Mouse (Mus musculus): ENCODE data around the gene Fam180a.
A peak's percentile ranks its signal among the peaks of the same experiment; 100 is the strongest.
"Not testable (repeated sequence)": the region's sequence is repeated elsewhere in the genome, so short reads cannot be mapped to it uniquely, and the experiment has no call there.

The Fam180a gene

DNA sequence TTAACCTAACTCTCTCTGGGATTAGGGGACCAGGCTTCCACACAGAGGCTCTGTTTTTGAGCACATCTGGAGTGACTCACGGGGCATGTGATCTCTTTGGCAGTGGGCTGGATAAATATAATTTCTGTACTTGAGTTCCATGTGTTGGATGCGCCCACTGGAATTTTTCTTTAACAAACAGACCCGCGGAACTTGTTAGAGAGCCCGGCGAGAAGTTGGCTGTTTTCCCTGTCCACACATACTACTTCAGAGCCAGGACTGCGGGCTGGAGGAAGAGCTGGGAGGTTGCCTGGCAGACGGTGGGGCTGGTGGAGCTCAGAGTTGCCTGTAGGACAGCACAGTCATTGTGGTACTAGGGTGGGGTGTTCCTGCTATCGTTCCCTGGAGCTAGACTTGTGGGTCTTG lies at the start of gene Fam180a:
Gene Fam180a (minus strand): TSS at position 31 of the 405 bp plus-strand sequence.
- no peak for DNase-seq (ENCODE audit: low read depth, low spot score)

DNA sequence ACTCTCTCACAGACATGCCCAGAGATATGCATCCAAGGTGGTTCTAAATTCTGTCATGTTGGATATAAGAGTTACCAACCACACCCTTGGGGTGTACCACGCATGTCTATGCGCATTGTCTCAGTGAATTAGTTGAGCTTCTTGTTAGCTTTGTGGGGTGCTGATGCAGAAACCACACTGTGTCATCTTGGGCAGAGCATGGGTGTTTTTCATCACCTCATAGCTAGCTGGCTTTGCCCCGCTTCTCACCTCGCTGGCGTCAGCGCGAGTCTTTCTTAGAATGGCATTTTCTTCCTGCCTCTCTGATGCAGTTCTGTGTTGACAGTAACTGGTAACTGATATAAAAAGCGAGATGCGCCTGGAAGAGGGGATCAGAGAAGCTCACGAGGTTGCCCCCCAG lies 48.1 kb upstream of the Fam180a start:
- no peak for DNase-seq (ENCODE audit: low read depth, low spot score)

DNA sequence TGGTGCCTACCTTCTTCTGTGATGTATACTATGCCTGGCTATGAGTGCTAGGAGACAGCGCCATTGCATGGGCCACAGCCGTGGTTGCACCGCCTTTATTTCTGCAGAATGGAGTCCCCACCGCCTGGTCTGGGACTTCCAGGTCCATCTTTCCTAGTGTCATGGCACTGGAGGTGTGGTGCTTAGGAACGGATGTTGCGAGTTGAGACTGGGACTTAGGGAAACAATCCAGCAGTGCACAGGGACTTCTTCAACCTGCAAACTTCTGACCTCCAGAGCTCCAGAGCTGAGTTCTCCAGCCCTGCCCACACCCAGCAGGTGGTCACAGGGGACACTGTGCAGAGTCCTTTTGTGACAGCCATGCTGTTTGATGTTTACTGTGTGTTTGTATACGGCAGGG lies 44.4 kb upstream of the Fam180a start:
- no peak for DNase-seq (ENCODE audit: low read depth, low spot score)

DNA sequence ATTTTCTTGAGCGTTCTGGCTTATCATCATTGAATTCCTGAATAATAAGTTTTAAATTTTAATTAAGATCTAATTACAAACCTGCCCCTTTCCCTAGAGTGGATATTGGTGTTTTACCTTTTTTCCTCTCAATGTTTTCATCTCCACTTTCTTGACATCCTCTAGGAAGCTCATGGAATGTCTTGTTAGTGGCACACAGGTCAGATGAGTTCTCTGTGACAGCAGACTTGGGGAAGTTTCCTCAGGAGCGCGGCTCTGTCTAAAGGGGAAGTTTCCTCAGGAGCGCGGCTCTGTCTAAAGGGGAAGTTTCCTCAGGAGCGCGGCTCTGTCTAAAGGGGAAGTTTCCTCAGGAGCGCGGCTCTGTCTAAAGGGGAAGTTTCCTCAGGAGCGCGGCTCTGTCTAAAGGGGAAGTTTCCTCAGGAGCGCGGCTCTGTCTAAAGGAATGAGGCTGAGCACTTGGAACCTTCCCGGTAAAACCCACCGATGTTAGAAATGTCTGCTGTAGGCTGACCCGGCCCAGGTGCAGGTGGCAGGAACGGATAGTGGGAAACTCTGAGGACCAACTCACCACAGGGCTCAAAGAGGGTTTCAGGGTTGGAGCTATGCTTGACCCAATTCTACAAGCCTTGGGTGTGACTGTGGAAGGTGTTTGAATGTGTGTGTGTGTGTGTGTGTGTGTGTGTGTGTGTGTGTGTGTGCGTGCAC lies 43.8 kb upstream of the Fam180a start:
- not testable (repeated sequence) for DNase-seq (ENCODE audit: low read depth, low spot score)

DNA sequence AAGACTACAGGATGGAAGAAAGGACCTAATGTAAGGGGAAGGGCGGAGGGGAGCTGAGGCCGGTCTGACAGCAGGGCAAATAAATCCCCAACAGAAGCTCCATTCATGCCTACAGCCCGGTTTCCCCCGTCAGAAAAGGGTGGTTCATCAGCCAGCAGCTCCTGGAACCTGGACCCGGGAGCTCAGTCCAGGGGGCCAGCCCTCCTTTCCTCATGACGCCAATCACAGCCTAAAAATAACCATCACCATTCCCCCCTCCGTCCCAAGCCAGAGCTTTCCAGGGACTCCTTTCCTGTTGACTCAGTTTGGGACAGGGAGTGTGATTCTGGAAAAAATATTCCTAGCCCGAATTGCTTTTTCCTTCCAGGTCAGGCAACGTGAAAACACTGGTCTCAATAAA lies 36.7 kb upstream of the Fam180a start:
- DNase-seq (ENCODE audit: low read depth, low spot score) = no peak

DNA sequence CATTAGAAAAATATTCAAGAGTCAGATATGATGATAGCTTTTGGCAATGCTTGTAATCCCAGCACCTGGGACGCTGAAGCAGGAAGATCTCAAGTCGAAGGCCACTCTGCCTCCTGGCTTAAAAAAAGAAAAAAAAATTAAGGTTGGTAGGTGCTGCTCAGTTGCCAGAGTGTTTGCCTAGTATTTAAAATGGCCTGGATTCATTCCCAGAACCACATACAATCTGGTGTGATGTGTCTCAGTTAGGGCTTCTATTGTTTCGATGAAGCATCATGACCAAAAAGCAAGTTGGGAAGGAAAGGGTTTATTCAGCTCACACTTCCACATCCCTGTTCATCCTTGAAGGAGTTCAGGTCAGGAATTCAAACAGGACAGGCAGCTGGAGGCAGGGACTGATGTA lies 29.4 kb upstream of the Fam180a start:
- DNase-seq (ENCODE audit: low read depth, low spot score) = no peak

DNA sequence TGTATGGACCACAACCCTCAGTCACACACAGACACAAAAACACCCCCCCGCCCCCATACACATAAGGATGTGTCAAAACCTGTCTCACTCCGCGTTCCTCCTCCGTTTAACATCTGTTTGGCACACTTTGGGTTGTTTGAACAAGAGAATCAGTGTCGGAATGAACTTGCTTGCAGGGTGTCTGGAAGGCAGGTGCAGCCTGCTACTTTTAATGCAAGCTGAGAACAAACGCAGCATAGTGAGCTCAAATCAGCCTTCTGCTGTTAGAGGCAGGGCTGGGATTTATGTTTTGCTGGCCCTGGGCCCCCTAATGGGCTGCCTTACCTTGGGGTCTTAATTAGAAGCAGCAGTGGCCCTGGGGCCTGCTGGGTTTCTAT lies 28.7 kb upstream of the Fam180a start:
- DNase-seq (ENCODE audit: low read depth, low spot score) = no peak

DNA sequence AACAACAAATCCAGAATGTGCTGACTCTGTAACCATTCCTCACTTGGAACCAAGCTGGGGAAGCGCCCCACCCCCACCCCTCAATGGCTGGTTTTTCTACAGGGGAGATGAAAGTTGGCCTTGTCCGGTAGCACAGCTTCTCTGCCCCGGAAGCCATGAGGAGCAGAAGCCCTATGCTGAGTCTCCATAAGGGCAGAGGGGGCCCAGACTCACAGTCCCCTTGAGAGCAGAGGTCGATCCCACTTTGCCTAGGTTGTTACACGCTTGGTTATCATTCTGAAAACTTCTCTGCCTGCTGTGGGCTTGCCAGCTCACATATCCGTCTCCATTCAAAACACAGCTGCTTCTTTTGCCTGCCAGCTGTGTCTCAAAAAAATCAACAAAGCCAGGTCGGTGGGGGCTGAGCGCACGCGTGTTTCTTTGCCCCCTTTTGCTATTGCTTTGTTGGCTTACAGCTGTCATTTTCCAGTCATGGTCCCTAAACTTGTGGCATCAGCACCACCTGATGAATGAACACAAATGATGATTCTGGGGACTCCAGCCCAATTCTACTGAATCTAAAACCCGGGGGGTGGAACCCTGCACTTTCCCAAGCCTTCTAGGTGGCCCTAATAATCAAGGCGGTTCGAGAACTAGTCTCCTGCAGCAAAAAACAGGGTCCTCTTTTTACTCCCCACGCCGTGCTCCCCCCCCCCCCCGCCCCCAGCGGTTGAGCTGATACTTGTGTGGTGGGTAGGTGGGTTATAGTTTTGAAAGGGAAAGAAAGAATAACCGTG lies 28.1 kb upstream of the Fam180a start:
- DNase-seq (ENCODE audit: low read depth, low spot score) = peak; percentile 54

DNA sequence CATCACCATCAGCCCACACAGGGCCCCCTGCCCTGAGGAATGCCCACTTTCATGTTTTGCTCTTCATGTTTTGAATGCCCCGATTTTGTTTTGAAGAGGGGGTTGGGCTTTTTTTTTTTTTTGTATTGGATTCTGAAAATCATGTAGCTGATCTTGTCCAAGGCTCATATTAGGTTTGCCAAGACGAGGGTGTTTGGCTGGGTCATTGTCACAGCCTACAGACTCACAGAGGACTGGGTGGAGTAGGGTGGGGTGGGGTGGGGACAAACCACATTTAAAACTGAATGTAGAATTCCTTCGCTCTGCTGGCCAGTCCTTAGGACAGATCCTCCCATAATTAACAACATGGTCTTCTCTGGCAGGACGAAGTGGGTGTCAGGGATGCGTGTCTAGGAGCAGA lies 27.5 kb upstream of the Fam180a start:
- no peak for DNase-seq (ENCODE audit: low read depth, low spot score)

DNA sequence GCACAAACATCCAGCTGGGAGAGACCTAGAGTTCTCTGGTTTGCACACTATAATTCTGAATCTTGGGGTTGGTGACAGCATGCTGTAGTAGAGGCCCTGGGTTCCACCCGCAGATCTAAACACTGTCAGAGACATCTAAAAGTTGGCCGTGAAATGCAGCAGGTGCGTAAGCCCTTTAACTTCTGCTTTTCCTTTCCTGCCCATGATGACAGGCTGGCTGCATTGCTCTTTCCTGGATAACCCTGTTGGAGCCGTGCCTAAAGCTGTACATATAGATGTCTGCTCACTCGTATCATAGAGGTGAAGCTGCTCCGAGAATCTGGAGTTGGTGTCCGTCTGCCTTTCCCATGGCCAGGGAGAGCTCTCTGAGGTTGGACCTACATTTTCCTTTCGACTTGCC lies 26.9 kb upstream of the Fam180a start:
- no peak for DNase-seq (ENCODE audit: low read depth, low spot score)

DNA sequence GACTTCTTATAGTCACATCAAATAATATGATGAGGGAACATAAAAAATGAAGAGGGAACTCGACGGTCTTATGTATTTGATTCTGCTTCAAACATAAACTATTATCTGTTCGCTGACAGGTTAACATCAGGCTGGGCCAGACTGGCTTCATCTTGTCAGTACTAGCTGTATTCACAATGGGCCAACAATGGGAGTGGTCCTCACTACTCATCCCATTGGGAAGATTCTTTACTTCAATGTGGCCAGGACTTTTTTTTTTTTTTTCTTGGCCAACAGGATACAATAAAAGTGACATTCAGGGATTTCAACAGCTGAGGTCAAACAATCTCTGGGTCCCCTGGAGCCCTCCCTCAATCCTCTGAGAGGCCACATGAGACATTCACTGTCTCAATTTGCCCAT lies 25.9 kb upstream of the Fam180a start:
- DNase-seq (ENCODE audit: low read depth, low spot score) = no peak

DNA sequence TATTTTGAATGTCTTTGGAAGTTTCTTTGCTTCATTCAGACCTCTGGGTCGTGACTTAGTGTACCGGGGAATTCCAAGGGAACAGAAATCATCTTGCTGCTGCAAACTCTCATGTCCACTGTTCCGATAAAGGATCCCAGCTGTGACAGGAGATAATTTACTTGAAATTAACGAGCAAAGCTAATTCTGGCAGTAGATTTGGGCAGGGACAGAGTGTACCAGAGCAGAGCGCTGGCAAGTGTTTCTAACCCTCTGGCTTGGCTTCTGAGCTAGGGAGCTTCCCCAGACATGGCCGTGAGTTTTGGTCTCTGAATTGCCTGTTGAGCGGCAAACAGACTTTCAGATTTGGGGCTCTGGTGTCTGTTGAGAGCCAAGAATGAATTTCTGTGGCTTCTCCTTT lies 23.8 kb upstream of the Fam180a start:
- no peak for DNase-seq (ENCODE audit: low read depth, low spot score)

DNA sequence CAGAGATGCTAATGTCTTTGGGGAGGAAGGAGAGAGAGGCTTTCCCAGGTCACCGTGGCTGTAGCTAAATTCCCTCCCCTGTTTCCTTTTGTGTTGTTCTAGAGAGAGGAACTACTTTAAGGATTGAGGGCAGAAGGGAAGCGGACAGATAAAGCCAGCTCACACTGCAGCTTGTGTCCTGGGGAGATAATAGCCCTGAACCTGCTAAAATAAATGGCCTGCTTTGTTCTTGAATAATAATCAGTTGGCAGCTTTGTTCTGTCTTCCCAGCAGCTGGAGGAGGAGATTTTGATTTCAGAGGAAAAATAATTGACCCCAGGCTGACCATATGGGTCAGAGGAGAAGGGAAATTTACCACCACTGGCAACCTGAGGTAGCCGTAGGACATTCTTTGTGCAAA lies 12.7 kb upstream of the Fam180a start:
- DNase-seq (ENCODE audit: low read depth, low spot score) = no peak

DNA sequence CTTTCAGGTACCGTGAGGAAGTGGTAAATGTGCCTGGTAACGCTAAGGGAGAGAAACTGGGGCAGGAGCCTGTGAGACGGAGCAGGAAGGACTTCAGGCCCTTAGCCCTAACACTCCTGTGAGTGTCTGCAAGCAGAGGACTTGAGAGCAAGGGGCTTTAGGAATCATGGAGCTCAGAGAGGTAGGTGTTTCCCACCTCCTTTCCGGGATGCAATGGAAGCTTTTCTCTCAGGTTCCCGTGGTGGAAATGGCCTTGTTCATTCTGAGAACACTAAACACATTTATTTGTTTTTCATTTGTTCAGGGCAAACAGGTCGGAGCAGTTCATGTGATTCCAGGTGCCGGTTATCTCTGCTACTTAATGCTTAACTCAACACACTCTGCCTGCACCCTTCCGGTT lies 11.9 kb upstream of the Fam180a start:
- no peak for DNase-seq (ENCODE audit: low read depth, low spot score)

DNA sequence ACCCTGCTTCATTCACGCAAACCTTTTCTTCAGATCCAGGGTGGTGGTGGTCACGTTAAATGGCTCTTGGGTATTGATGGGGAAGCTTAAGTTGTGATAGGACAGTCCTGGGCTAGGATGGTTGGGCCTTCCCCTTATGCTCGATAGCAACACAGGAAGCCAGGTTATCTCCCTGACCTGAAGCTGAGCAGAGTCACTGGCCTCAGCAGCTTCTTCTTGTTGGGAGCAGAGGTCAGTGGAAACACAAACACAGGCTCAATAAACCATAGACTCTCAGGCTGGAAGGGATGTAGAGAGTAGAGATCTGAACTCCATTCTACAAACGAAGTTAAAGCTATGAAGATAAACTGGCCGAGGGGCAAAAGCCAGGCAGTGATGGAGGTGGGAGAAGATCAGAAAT lies 9.5 kb upstream of the Fam180a start:
- no peak for DNase-seq (ENCODE audit: low read depth, low spot score)

DNA sequence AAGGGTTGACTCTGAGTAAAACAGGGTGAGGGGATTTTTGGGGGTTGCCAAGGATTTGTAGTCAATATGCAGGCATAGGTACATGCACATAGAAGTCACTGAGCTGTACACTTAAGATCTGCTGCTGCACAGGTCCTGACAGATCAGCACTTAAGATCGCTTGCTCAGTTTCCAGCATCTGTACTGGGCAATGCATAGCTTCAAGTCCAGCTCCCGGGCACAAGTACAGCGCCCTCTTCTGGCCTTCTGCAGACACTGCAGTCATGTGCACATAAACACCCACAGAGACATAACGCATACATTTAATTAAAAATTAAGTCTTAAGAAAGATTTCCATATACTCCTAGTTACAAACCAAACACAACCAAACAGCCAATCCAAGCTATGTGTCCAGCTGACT lies 8.3 kb upstream of the Fam180a start:
- peak; percentile 49 for DNase-seq (ENCODE audit: low read depth, low spot score)

DNA sequence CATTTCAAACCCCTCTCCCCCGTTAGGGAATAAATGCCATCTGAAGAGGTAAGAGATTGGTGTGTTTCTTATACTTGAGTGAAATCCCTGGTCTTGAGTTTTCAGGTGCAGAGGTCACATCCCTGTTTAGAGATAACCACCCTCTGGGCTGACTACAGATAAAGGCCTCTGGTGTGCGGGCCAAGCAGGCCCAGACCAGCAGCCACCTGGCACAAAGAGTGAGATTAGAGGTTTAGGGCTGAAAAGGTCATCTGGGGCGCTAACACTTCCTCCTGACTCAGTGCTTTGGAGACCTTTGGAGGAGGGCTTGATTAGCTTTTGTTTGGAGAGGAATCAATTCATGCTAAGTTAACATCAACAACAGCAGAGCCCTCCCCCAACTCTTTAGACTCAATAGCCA lies 7.7 kb upstream of the Fam180a start:
- no peak for DNase-seq (ENCODE audit: low read depth, low spot score)

DNA sequence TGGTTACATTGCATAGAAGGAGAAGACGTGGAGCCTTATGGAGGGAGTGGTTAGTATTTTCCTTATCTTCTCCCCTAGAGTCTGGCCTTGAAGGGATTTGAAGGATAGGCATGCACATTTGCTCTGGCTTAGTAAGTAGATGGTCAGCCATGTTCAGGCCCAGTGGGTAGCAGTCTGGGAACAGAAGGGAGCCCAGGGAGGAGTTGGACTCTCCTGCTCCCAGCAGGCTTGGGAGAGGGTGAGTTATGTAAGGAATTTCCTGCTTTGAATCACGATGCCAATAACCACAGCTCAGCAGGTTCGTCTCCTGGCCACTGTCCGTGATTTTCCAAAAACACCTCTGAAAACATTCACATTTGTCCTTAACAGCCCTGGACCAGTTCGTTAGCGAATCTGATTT lies 4.9 kb upstream of the Fam180a start:
- DNase-seq (ENCODE audit: low read depth, low spot score) = peak; percentile 47

DNA sequence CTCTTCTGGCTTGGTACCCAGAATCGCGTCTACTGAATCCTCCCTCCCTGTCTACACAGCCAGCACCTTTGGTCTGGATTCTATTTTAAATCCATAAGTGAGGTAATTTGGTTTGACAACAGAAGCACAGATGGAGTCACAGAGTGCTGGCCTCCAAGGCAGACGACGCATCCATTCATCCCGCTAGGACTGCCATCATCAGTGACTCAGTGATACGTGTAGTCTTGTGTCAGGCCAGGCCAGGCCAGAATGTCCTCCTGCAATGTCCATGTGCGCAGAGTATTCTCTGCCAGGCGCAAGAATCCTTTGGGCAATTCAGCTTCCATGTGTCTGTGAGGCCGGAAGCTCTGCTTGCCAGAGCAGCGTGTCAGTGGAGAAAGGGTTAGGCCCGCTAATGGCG lies 4.0 kb upstream of the Fam180a start:
- DNase-seq (ENCODE audit: low read depth, low spot score) = no peak

DNA sequence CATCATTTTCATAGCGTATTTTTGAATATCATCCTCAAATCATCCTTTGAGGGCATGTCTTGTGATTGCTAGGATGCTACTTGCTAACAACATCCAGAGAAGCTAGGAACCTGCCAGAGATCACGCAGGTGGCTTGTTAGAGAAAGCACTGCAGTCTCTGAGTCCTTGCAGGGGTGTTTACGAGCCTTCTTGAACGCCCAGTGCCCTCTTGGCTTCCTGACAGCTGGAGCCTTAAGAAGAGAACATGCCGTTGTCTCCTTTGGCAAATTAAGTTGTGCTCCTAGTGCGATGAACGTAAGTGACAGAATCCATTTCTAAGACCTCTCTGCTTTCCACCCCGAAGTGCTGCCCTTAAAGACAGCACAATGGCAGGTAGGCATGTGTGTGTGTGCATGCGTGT lies 1.6 kb downstream of the Fam180a start:
- DNase-seq (ENCODE audit: low read depth, low spot score) = no peak

DNA sequence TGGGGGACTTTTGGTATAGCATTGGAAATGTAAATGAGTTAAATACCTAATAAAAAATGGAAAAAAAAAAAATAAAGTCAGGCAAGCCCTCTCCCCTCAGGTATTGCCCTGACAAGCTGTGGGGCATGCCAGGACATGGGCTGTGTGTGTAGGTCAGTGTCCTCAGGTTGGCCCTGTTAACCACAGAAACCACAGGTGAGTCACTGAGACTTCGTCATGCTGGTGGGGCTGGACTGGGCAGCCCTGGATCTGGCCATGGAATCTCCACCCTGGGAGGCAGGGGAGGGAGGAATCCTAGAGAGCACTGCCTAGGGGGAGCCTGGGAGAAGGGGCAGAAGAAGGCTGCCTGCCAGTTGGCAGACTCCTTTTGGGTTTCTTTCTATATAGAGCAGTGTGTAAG lies 2.9 kb downstream of the Fam180a start:
- DNase-seq (ENCODE audit: low read depth, low spot score) = no peak

DNA sequence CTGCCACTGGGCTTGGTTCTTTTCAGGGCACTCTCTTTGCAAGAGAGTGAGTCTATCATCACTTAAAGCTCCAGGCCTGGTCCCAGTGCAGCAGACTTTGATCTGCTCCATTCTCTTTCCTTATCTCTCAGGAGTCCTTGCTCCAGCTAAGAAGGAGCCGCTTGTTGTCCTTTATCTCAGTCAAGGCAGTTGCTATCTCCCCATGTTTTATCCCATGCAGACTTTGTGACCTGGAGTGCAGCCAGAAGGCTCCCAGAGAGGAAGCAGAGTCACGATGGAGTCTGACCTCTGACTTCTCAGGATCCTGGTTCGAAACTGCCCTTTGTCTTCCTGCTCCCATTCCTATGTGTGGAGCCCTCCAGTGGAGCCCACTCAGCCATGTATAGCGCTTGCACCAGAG lies 4.8 kb downstream of the Fam180a start:
- DNase-seq (ENCODE audit: low read depth, low spot score) = no peak

DNA sequence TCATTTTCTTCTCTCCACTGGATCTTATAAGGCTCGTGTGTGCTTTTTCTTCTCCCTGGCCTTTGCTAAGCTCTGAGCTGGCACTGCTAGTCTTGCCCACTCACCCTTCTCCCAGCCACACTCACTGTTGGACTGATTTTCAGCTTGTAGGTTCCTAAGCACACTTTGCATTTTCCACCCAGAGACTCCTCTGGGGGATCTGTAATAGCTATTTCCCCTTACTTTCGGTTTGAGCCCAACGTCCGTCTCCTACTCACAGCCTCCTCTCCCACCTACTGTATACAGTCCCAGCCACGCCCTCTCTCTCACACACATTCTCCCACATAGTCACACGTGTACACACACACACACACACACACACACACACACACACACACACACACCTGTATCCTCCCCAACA lies 6.1 kb downstream of the Fam180a start:
- DNase-seq (ENCODE audit: low read depth, low spot score) = no peak

DNA sequence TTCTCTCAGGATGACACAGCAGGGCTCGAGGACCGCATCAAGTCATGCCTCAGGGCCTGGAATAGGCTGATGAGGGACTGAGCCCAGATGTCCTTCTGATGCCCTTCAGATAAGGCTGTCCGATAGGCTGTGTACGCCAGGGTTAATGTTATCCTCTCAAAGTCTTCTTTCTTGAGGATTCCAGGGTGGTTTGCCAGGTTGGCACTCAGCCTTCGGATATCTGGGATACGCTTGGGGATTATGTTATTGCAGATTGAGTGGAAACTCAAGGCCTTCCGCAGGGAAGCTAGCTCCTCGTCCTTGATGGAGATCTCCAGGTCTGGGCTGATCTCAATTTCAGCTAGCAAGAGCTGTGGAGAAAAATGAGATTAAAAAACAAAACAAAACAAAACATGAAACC lies 12.4 kb downstream of the Fam180a start:
- no peak for DNase-seq (ENCODE audit: low read depth, low spot score)

Measured in R1 (cell line).